Mouse (Mus musculus) thymus, postnatal 14 days (tissue): ENCODE results near the gene Usp36.

ENCODE experiments used
- DNase-seq: peaks from one replicate; pipeline ENCODE4 v3.0.0; 2021

Usp36 gene

GRCm38 (mm10) chr11:118247359-118248095 is 42.5 kb downstream of the Usp36 start:
- DNase-seq: peak; percentile 71

- DNase-seq: no peak
Measured at GRCm38 (mm10) chr11:118246724-118247123, 43.3 kb downstream of the Usp36 start.

GRCm38 (mm10) chr11:118245130-118245529 is 44.9 kb downstream of the Usp36 start:
- DNase-seq: peak; percentile 48

- DNase-seq: peak; percentile 50
Measured at GRCm38 (mm10) chr11:118243627-118244261, 46.3 kb downstream of the Usp36 start.

GRCm38 (mm10) chr11:118242506-118242905 is 47.5 kb downstream of the Usp36 start:
- DNase-seq: no peak

- no peak for DNase-seq
Measured at GRCm38 (mm10) chr11:118240388-118240787, 49.7 kb downstream of the Usp36 start.

GRCm38 (mm10) chr11:118239281-118240198 is 50.5 kb downstream of the Usp36 start:
- no peak for DNase-seq

- DNase-seq: peak; percentile 40
Measured at GRCm38 (mm10) chr11:118236520-118237190, 53.4 kb downstream of the Usp36 start.

- no peak for DNase-seq
Measured at GRCm38 (mm10) chr11:118234929-118235328, 55.1 kb downstream of the Usp36 start.

- DNase-seq: no peak
Measured at GRCm38 (mm10) chr11:118234500-118234899, 55.5 kb downstream of the Usp36 start.

- DNase-seq: no peak
Measured at GRCm38 (mm10) chr11:118233924-118234323, 56.1 kb downstream of the Usp36 start.

GRCm38 (mm10) chr11:118232314-118232831 is 57.7 kb downstream of the Usp36 start:
- peak; percentile 76 for DNase-seq

GRCm38 (mm10) chr11:118229941-118230340 is 60.1 kb downstream of the Usp36 start:
- no peak for DNase-seq

- peak; percentile 64 for DNase-seq
Measured at GRCm38 (mm10) chr11:118227650-118228049, 62.4 kb downstream of the Usp36 start.

GRCm38 (mm10) chr11:118226850-118227249 is 63.2 kb downstream of the Usp36 start:
- no peak for DNase-seq

GRCm38 (mm10) chr11:118225862-118226261 is 64.2 kb downstream of the Usp36 start:
- peak; percentile 62 for DNase-seq

- DNase-seq: no peak
Measured at GRCm38 (mm10) chr11:118225056-118225836, 64.8 kb downstream of the Usp36 start.

GRCm38 (mm10) chr11:118223416-118224067 is 66.5 kb downstream of the Usp36 start:
- peak; percentile 55 for DNase-seq

- DNase-seq: no peak
Measured at GRCm38 (mm10) chr11:118222917-118223316, 67.1 kb downstream of the Usp36 start.

- DNase-seq: no peak
Measured at GRCm38 (mm10) chr11:118222351-118222885, 67.6 kb downstream of the Usp36 start.
